Mouse (Mus musculus) heart, postnatal 4 days (tissue): ENCODE measurements around the gene Ngf. TPM values are rescaled to one million over a fixed set of nuclear protein-coding genes. Genes with fewer than 3 reads are reported as not detected.

ENCODE experiments used
- DNase-seq: peaks from one replicate; pipeline ENCODE4 v3.0.0; 2021
- total RNA-seq, 2 experiments: library from RNA; stranded (reverse); gene quantifications; 2 replicates each; pipeline ENCODE4 v1.2.3; 2021

Ngf gene
- total RNA-seq, 2 experiments from 2014 or later = 6.3 to 7.2 TPM

DNA sequence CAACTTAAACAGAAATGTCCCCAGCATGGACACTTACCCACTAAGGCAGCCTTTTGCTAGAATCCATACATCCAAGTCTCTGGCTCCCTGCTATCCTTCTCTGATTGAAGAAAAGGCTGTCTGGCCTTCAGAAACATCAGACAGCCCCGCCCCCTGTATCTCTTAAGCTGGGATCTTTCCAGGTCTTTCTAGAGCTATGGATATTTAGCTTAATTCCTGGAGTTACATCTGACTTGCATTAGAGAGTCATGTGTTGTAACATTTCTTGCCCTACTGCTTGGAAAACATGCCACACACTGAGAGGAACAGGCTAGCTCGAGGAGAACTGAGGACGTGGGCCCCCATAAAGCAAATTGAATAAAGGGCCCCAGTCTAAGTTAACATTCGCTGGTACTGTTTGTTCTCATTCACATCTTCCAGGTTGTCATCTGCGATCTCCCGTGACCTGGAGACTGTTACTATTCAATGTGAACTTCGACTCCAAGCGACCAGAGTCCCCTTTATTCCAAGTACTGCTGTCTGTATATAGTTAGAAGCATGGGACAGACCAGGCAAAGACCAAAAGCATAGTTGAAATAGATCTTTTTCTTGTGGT, 38.0 kb downstream of the Ngf start:
- DNase-seq = no peak

DNA sequence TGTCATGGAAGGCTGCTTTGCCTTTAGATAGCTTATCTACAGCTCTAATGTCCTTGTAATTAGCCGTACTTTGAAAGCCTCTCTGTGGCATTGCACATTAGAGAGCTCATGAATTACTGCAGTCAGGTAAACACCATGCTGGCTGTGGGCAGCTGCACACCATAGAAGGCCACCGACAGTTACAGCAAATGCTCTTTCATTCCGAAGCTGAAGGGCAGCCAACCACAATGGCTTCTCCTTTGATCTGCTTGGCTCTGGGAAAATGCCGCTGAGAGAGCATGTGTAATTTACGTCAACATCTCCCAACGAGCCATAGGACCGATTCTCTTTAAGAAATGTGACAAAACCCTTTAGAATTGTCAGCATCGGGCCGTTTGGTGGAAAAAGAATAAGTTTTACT, 38.7 kb downstream of the Ngf start:
- no peak for DNase-seq

DNA sequence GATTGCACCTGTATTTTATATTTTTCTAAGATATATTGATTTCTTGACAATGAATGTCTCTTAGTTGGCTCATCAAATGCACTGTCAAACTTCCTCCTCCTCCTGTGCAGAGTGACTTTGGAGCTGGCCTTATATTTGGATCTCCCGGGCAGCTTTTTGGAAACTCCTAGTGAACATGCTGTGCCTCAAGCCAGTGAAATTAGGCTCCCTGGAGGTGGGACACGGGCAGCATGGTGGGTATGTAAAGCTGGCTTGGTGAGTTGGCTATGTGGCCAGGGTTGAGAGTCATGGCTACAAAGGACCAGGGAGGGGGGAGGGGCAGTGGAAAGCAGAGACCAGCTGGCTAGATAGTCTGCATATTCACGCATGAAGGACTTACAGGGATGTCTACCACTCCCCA, 39.9 kb downstream of the Ngf start:
- no peak for DNase-seq

DNA sequence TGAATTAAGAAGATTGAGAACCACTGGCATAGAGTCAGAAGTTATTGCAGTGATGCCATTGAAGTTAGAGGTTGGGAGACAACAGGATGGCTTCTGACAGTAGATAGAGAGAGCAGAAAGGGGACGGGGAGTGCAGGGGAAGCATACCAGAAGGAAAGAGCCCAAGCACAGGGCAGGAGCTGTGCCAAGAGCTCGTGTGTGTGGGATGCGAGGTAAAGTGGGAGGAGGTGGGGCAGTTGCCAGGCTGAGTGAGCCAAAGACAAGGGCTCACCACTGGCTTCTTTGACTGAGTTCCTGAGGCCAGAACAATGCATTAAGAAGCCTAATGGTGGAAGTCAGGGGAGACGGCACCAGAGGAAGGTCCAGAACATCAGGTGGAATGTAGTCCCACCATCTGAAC, 47.2 kb downstream of the Ngf start:
- no peak for DNase-seq

- DNase-seq = no peak
These were observed 51.3 kb downstream of the Ngf start for GRCm38 (mm10) chr3:102521061-102521460.

GRCm38 (mm10) chr3:102523711-102524110, 54.0 kb downstream of the Ngf start:
- no peak for DNase-seq

GRCm38 (mm10) chr3:102524951-102525350, 55.2 kb downstream of the Ngf start:
- no peak for DNase-seq

GRCm38 (mm10) chr3:102525856-102526255, 56.1 kb downstream of the Ngf start:
- DNase-seq = no peak

- peak; percentile 69 for DNase-seq
These were observed 56.8 kb downstream of the Ngf start for GRCm38 (mm10) chr3:102526481-102526880.

- no peak for DNase-seq
These were observed 65.0 kb downstream of the Ngf start for GRCm38 (mm10) chr3:102534744-102535143.

- no peak for DNase-seq
These were observed 73.9 kb downstream of the Ngf start for GRCm38 (mm10) chr3:102543646-102544045.

GRCm38 (mm10) chr3:102547536-102547935, 77.8 kb downstream of the Ngf start:
- no peak for DNase-seq

DNA sequence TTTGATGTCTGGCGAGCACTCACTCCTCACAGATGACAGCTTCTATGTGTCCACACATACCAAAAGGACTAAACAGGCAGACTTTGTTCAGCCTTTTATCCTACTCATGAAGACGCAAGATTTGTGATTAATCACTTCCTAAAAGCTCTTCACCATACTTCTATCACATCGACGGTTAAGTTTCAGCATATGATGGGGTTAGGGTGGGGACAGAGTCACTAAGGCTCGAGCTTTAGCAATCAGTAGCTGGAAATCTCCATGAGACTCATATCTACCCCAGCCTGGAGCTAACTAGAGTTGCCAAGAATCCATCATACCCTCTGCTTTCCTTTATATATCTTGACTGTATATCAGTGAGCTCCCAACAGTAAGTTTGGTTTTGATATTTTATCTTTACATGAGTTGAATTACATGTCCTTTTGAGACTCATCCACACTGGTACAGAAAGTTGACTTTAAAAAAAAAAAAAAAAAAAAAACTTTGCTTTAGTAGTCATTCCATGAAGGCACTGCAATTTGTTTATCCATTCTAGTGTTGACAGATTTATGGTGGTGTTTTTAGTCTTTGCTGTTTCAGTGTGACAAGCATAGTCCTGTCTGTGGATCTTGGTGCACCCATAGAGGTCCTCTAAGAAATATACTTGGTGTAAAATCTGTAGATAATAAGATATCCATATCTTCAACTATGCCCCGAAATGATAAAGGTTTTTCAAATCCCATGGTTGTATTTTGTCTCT, 84.4 kb downstream of the Ngf start:
- DNase-seq = no peak

- no peak for DNase-seq
These were observed 86.4 kb downstream of the Ngf start for GRCm38 (mm10) chr3:102556108-102556507.

DNA sequence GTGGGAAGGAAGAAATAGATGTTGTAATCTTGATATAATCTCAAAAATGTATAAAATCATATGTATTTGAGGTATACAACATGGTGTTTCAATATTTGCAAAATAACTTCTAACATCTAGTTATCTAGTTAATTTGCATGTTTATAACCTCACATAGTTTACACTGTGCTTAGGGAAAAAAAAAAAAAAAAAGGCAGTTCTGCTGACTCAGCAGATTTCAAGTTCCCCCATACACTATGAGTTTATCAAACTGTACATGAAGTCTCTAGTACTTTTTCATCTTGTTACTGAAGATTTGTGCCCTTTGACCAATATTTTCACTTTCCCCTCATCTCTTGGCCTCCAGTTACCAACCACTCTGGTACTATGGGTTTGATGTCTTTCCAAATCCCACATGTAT, 86.9 kb downstream of the Ngf start:
- DNase-seq = no peak
